Mouse (Mus musculus) erythroblast, embryonic 14.5 days (primary cell): ENCODE measurements at regions not wholly inside any gene's neighbourhood (a gene's known extent, or its start where the extent isn't known, plus 50 kb on each side); places are given as distances from the start of the nearest gene placed in this dataset.

Experiments
- H3K27me3 ChIP-seq: 2 replicates; pipeline ENCODE4 v1.6.1; 2012; ENCODE audit warnings: inconsistent platforms; ENCODE audit not compliant: control insufficient read depth
- H3K36me3 ChIP-seq: 2 replicates; pipeline ENCODE4 v1.6.1; 2012; ENCODE audit warnings: mild to moderate bottlenecking, inconsistent platforms; ENCODE audit not compliant: control insufficient read depth
- H3K4me1 ChIP-seq: 2 replicates; pipeline ENCODE4 v1.6.1; 2012; ENCODE audit warnings: inconsistent platforms; ENCODE audit not compliant: control insufficient read depth
- H3K4me3 ChIP-seq: replicated peaks from 2 replicates; pipeline ENCODE3; 2012; ENCODE audit warnings: moderate library complexity, mild to moderate bottlenecking, inconsistent platforms
- H3K9me3 ChIP-seq: 2 replicates; pipeline ENCODE4 v1.6.1; 2012; ENCODE audit warnings: low read length, inconsistent platforms, mixed read lengths; ENCODE audit not compliant: control insufficient read depth
- GATA1 ChIP-seq: IDR thresholded peaks from 2 replicates; pipeline ENCODE4 v1.6.1; 2012; ENCODE audit warnings: low read length, inconsistent platforms, mixed read lengths
- TAL1 ChIP-seq: IDR thresholded peaks from 3 replicates; pipeline ENCODE4 v1.6.1; 2012; ENCODE audit warnings: low read length, inconsistent platforms, mixed read lengths

GRCm38 (mm10) chr10:98508515-98509143, 405.6 kb upstream of the Atp2b1 start:
- Histone ChIP-seq H3K4me3 (no peak overlapping the region), H3K36me3 (no peaks in the 10 kb centered on the region), H3K4me1 (no peaks in the 10 kb centered on the region), H3K27me3 (no peaks in the 10 kb centered on the region), H3K9me3 (peaks cover 2% of the 10 kb centered on the region; the same call in 1 of the 2 replicates)
- no peak for TF ChIP-seq GATA1
- TF ChIP-seq TAL1, result no peak

GRCm38 (mm10) chr10:98514836-98515235, 399.4 kb upstream of the Atp2b1 start:
- Histone ChIP-seq H3K9me3 (no peaks in the 10 kb centered on the region), H3K36me3 (no peaks in the 10 kb centered on the region)
- no peak for TF ChIP-seq TAL1
- TF ChIP-seq GATA1, result no peak

GRCm38 (mm10) chr10:98517609-98518008, 396.6 kb upstream of the Atp2b1 start:
- H3K27me3 ChIP-seq, result no peaks in the 10 kb centered on the region
- no peaks in the 10 kb centered on the region for H3K36me3 ChIP-seq
- H3K4me1 ChIP-seq, result no peaks in the 10 kb centered on the region
- no peak overlapping the region for H3K4me3 ChIP-seq
- TF ChIP-seq TAL1, result no peak
- TF ChIP-seq GATA1, result no peak
- no peaks in the 10 kb centered on the region for H3K9me3 ChIP-seq

More at GRCm38 (mm10) chr10:98514836-98515235, 399.4 kb upstream of the Atp2b1 start:
- H3K27me3 ChIP-seq, result no peaks in the 10 kb centered on the region
- H3K4me3 ChIP-seq, result no peak overlapping the region
- no peaks in the 10 kb centered on the region for H3K4me1 ChIP-seq

- Histone ChIP-seq H3K27me3 (no peaks in the 10 kb centered on the region), H3K4me1 (no peaks in the 10 kb centered on the region), H3K36me3 (no peaks in the 10 kb centered on the region), H3K4me3 (no peak overlapping the region), H3K9me3 (no peaks in the 10 kb centered on the region)
- TF ChIP-seq TAL1 (no peak), GATA1 (no peak)
These were observed 384.6 kb upstream of the Atp2b1 start for GRCm38 (mm10) chr10:98529565-98529964.

GRCm38 (mm10) chr10:98531425-98531824, 382.8 kb upstream of the Atp2b1 start:
- no peak overlapping the region for H3K4me3 ChIP-seq
- no peaks in the 10 kb centered on the region for H3K4me1 ChIP-seq
- TF ChIP-seq GATA1 (no peak), TAL1 (no peak)
- H3K9me3 ChIP-seq, result no peaks in the 10 kb centered on the region
- H3K36me3 ChIP-seq, result no peaks in the 10 kb centered on the region
- no peaks in the 10 kb centered on the region for H3K27me3 ChIP-seq

GRCm38 (mm10) chr10:98538706-98539105, 375.5 kb upstream of the Atp2b1 start:
- Histone ChIP-seq H3K27me3 (no peaks in the 10 kb centered on the region), H3K36me3 (no peaks in the 10 kb centered on the region), H3K4me3 (no peak overlapping the region), H3K9me3 (no peaks in the 10 kb centered on the region), H3K4me1 (no peaks in the 10 kb centered on the region)
- TF ChIP-seq GATA1 (no peak), TAL1 (no peak)

- no peaks in the 10 kb centered on the region for H3K36me3 ChIP-seq
- no peak overlapping the region for H3K4me3 ChIP-seq
- H3K4me1 ChIP-seq, result no peaks in the 10 kb centered on the region
- H3K9me3 ChIP-seq, result no peaks in the 10 kb centered on the region
- TF ChIP-seq GATA1 (no peak), TAL1 (no peak)
- H3K27me3 ChIP-seq, result no peaks in the 10 kb centered on the region
These were observed 373.1 kb upstream of the Atp2b1 start for GRCm38 (mm10) chr10:98541062-98541461.

- H3K27me3 ChIP-seq, result no peaks in the 10 kb centered on the region
- no peaks in the 10 kb centered on the region for H3K4me1 ChIP-seq
- TF ChIP-seq TAL1 (no peak), GATA1 (no peak)
- H3K9me3 ChIP-seq, result no peaks in the 10 kb centered on the region
- H3K4me3 ChIP-seq, result no peak overlapping the region
- no peaks in the 10 kb centered on the region for H3K36me3 ChIP-seq
These were observed 372.1 kb upstream of the Atp2b1 start for GRCm38 (mm10) chr10:98542072-98542471.

GRCm38 (mm10) chr10:98543253-98543997, 370.8 kb upstream of the Atp2b1 start:
- H3K36me3 ChIP-seq, result no peaks in the 10 kb centered on the region
- TF ChIP-seq TAL1 (no peak), GATA1 (no peak)
- no peaks in the 10 kb centered on the region for H3K27me3 ChIP-seq
- H3K4me1 ChIP-seq, result no peaks in the 10 kb centered on the region
- no peaks in the 10 kb centered on the region for H3K9me3 ChIP-seq
- H3K4me3 ChIP-seq, result no peak overlapping the region
